Mouse (Mus musculus): ENCODE measurements around the gene Gm7951. TPM values are rescaled to one million over a fixed set of nuclear protein-coding genes. Genes with fewer than 3 reads are reported as not detected.
"Not testable (repeated sequence)": the region's sequence is repeated elsewhere in the genome, so short reads cannot be mapped to it uniquely, and the experiment has no call there.

Gm7951 gene
- total RNA-seq (2021) (not detected), polyA plus RNA-seq (2012; rRNA removed) (not detected in 2 replicates)
- long read RNA-seq: 0 reads

DNA sequence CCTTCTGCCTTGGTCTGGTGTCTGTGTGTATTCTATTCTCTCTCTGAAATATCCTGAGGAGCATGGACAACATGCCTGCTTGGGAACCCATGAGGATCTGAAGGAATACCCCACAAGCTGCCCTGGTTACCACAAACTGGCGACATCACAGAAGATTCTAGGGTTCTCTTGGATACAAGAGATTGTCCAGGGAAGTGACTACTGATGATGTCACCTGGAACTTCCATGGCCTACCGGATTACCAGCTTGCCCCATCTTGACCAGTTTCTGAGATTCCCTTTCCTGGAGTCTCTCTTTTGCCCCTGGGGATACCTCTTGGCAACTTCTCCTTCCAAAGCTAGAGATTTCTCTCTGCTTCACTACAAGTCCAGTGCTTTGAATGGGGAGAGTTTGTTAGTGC is at the start of gene Gm7951:
Gene Gm7951, minus strand, starts transcription at position 101 of the 400 bp plus-strand sequence.
- H3K9ac ChIP-seq (ENCODE audit: low read depth, low read length); intact Hi-C loops (cut with DNase I); H3K36me3 ChIP-seq (ENCODE audit: control insufficient read depth, insufficient read depth, low read length); H3K4me1 ChIP-seq (ENCODE audit: control insufficient read depth, insufficient read depth, low read length); H3K27ac ChIP-seq; H3K4me3 ChIP-seq; H3K79me2 ChIP-seq (replicated peaks; ENCODE audit: control insufficient read depth, insufficient read depth, low read length); DNase-seq; H3K27me3 ChIP-seq (ENCODE audit: control insufficient read depth, insufficient read depth, low read length): not testable (repeated sequence)
- 63% methylated on average over 1 of the region's 2 CpGs for WGBS

DNA sequence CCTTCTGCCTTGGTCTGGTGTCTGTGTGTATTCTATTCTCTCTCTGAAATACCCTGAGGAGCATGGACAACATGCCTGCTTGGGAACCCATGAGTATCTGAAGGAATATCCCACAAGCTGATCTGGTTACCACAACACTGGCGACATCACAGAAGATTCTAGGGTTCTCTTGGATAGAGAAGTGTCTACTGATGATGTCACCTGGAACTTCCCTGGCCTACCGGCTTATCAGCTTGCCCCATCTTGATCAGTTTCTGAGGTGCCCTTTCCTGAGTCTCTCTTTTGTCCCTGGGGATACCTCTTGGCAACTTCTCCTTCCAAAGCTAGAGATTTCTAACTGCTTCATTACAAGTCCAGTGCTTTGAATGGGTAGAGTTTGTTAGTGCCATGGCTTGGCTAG is 45.4 kb upstream of the Gm7951 start, which contains the start of gene Gm17027:
Gene Gm17027, minus strand, starts transcription at position 101 of the 400 bp plus-strand sequence.
- H3K4me3 ChIP-seq; H3K9ac ChIP-seq (ENCODE audit: low read depth, low read length); H3K4me1 ChIP-seq (ENCODE audit: control insufficient read depth, insufficient read depth, low read length); H3K27me3 ChIP-seq (ENCODE audit: control insufficient read depth, insufficient read depth, low read length); DNase-seq; H3K27ac ChIP-seq; intact Hi-C loops (cut with DNase I); H3K36me3 ChIP-seq (ENCODE audit: control insufficient read depth, insufficient read depth, low read length); H3K79me2 ChIP-seq (replicated peaks; ENCODE audit: control insufficient read depth, insufficient read depth, low read length): not testable (repeated sequence)
- 64% methylated on average over 2 of the region's 2 CpGs for WGBS

DNA sequence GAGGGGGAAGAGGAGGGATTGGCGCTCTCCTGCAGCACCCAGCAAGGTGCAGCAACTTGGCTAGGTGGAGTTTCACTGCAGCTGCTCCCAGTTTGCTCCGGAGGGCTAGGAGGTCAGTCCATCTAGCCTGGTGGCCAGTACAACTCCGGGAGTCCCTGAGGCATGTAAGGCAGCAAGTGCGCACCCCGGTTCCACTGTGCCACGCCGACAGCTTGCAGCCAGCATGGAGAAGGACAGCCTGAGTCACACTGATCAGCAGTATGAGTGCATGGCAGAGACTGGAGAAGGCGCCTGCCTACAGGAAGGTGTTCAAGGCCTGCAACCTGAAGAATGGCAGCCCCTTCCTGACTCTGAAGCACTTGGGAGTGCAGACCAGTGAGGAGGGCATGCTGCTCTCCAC is 17.4 kb upstream of the Gm7951 start:
- H3K4me1 ChIP-seq (ENCODE audit: control insufficient read depth, insufficient read depth, low read length); H3K27me3 ChIP-seq (ENCODE audit: control insufficient read depth, insufficient read depth, low read length); intact Hi-C loops (cut with DNase I); H3K79me2 ChIP-seq (replicated peaks; ENCODE audit: control insufficient read depth, insufficient read depth, low read length); H3K4me3 ChIP-seq; H3K36me3 ChIP-seq (ENCODE audit: control insufficient read depth, insufficient read depth, low read length); H3K9ac ChIP-seq (ENCODE audit: low read depth, low read length); H3K27ac ChIP-seq: not testable (repeated sequence)
- peak in 1 of 2 experiments; percentile 15 for DNase-seq
- 67% methylated on average over 7 of the region's 8 CpGs for WGBS

DNA sequence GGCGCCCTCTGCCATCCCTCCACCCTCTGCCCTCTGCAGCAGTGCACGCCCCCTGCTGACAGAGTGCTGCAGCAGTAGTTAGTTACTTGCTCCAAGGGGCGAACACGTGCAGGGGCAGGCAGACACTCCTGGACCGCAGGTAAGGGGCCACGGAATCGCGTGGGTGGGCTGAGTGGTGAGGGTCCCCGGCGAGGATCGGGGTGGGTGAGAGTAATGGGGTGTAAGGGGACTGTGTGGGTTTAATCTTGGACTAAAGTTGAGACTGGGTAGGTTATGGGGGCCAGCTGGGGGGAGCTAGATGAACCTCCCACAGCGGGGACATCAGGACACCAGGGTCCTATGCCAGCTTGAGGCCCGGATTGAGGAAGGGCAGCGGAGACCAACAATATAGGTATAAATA is 16.6 kb upstream of the Gm7951 start:
- intact Hi-C loops (cut with DNase I); H3K9ac ChIP-seq (ENCODE audit: low read depth, low read length); H3K27me3 ChIP-seq (ENCODE audit: control insufficient read depth, insufficient read depth, low read length); H3K27ac ChIP-seq; H3K79me2 ChIP-seq (replicated peaks; ENCODE audit: control insufficient read depth, insufficient read depth, low read length); H3K36me3 ChIP-seq (ENCODE audit: control insufficient read depth, insufficient read depth, low read length); H3K4me3 ChIP-seq; H3K4me1 ChIP-seq (ENCODE audit: control insufficient read depth, insufficient read depth, low read length): not testable (repeated sequence)
- peak in 1 of 2 experiments; percentile 15 for DNase-seq
- 53% methylated on average over 12 of the region's 14 CpGs for WGBS

Other genes with a start within 250 kb of the Gm7951 start
- gene Gm7980, start 210.1 kb downstream of the Gm7951 start, total RNA-seq (2021): not detected
- not detected in 2 replicates for gene Gm7980, start 210.1 kb downstream of the Gm7951 start, polyA plus RNA-seq (2012; rRNA removed)
- gene 1700049E17Rik1, start 192.4 kb downstream of the Gm7951 start, total RNA-seq (2021): not detected
- not detected in 2 replicates for gene 1700049E17Rik1, start 192.4 kb downstream of the Gm7951 start, polyA plus RNA-seq (2012; rRNA removed)
- gene 1700024B05Rik, start 173.4 kb downstream of the Gm7951 start, total RNA-seq (2021): not detected
- gene 1700024B05Rik, start 173.4 kb downstream of the Gm7951 start, polyA plus RNA-seq (2012; rRNA removed): not detected in 2 replicates
- not detected for gene Gm6401, start 149.4 kb downstream of the Gm7951 start, total RNA-seq (2021)
- not detected in 2 replicates for gene Gm6401, start 149.4 kb downstream of the Gm7951 start, polyA plus RNA-seq (2012; rRNA removed)
- not detected for gene Gm3543, start 134.0 kb downstream of the Gm7951 start, total RNA-seq (2021)
- not detected in 2 replicates for gene Gm3543, start 134.0 kb downstream of the Gm7951 start, polyA plus RNA-seq (2012; rRNA removed)
- not detected for gene Gm17027, start 45.3 kb upstream of the Gm7951 start, total RNA-seq (2021)
- not detected in 2 replicates for gene Gm17027, start 45.3 kb upstream of the Gm7951 start, polyA plus RNA-seq (2012; rRNA removed)
- gene Gm3573, start 73.4 kb upstream of the Gm7951 start, total RNA-seq (2021): not detected
- gene Gm3573, start 73.4 kb upstream of the Gm7951 start, polyA plus RNA-seq (2012; rRNA removed): not detected in 2 replicates
- gene Gm17026, start 142.7 kb upstream of the Gm7951 start, total RNA-seq (2021): not detected
- not detected in 2 replicates for gene Gm17026, start 142.7 kb upstream of the Gm7951 start, polyA plus RNA-seq (2012; rRNA removed)
- gene Gm9611, start 180.0 kb upstream of the Gm7951 start, total RNA-seq (2021): not detected
- not detected in 2 replicates for gene Gm9611, start 180.0 kb upstream of the Gm7951 start, polyA plus RNA-seq (2012; rRNA removed)
- gene Gm7995, start 192.8 kb upstream of the Gm7951 start, total RNA-seq (2021): not detected
- not detected in 2 replicates for gene Gm7995, start 192.8 kb upstream of the Gm7951 start, polyA plus RNA-seq (2012; rRNA removed)